Mouse (Mus musculus) lung, embryonic 15.5 days (tissue): Measurements from ENCODE around the gene Slc7a7. TPM values are rescaled to one million over a fixed set of nuclear protein-coding genes. Genes with fewer than 3 reads are reported as not detected.
A peak's percentile ranks its signal among the peaks of the same experiment; 100 is the strongest.

Experiments used
- ATAC-seq: fragments of 200-750 bp; cut with Nextera tagmentation; 2 replicates; pipeline ENCODE4 v1.8.0; 2017; ENCODE audit warnings: moderate number of reproducible peaks, borderline replicate concordance; ENCODE audit not compliant: low FRiP score, low TSS enrichment; ENCODE audit errors: extremely low read depth
- H3K27ac ChIP-seq: fragments of 300-500 bp; sonication (generic); 2 replicates; pipeline ENCODE4 v1.5.1; 2015; ENCODE audit warnings: moderate library complexity, mild to moderate bottlenecking, inconsistent platforms
- H3K27me3 ChIP-seq: fragments of 300-500 bp; sonication (generic); 2 replicates; pipeline ENCODE4 v1.6.1; 2015; ENCODE audit warnings: inconsistent platforms
- H3K36me3 ChIP-seq: fragments of 300-500 bp; sonication (generic); 2 replicates; pipeline ENCODE4 v1.6.1; 2015; ENCODE audit warnings: inconsistent platforms
- H3K4me1 ChIP-seq: fragments of 300-500 bp; sonication (generic); 2 replicates; pipeline ENCODE4 v1.6.1; 2015; ENCODE audit warnings: inconsistent platforms
- H3K4me2 ChIP-seq: fragments of 300-500 bp; sonication (generic); 2 replicates; pipeline ENCODE4 v1.6.1; 2015; ENCODE audit warnings: inconsistent platforms, mild to moderate bottlenecking, moderate library complexity
- H3K4me3 ChIP-seq: fragments of 300-500 bp; sonication (generic); 2 replicates; pipeline ENCODE4 v1.5.1; 2015; ENCODE audit warnings: mild to moderate bottlenecking, inconsistent platforms
- H3K9ac ChIP-seq: fragments of 300-500 bp; sonication (generic); 2 replicates; pipeline ENCODE4 v1.6.1; 2015; ENCODE audit warnings: inconsistent platforms
- H3K9me3 ChIP-seq: fragments of 300-500 bp; sonication (generic); 2 replicates; pipeline ENCODE4 v1.6.1; 2016; ENCODE audit warnings: inconsistent platforms
- WGBS: fragments of 180-500 bp; shearing (Covaris S2); methylation state at CpG from one replicate; pipeline ENCODE4 v1.1.7; 2015; 5-methylcytosine and 5-hydroxymethylcytosine counted together
- polyA plus RNA-seq: library from polyadenylated mRNA; unstranded; fragments of >200 nt; fragmentation: Nextera tagmentation; extraction: Ambion mirVana; gene quantifications from 2 replicates; pipeline ENCODE4 v1.2.1, GENCODE M21; 2015

The Slc7a7 gene
- polyA plus RNA-seq, 1 experiment from 2014 or later, result 11.9 TPM

DNA sequence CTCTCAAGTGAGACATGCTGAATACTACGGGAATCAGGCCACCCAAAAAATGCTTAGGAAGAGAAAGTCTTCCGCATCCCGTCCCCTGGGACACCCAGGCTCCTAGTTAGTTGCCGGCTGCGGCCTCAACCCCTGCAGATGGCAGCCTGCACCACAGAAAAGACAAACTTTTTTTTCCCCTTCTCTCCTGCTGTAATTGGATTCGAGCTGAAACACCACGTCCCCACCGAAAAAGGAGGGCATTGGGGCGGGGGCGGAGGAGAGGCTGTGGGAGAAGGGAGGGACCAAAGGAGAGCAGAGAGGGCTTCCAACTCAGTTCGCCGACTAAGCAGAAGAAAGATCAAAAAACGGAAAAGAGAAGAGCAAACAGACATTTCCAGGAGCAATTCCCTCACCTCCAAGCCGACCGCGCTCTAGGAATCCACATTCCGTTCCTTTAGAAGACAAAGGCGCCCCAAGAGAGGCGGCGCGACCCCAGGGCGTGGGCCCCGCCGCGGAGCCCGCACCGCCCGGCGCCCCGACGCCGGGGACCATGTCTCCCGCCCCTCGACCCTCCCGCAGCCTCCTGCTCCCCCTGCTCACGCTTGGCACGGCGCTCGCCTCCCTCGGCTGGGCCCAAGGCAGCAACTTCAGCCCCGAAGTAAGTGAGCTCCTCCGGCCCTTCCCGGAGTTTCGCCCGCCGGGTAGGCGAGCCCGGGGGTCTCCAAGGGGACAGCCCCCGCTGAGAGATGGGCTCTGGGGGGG lies 13.9 kb upstream of the Slc7a7 start, which contains the start of gene Mmp14:
Mmp14 (plus strand) TSS at position 279 of the 744 bp plus-strand sequence.
- Histone ChIP-seq H3K9ac (peak within 1 kb of the TSS; percentile 97), H3K4me1 (peaks cover 63% of the 10 kb centered on the region), H3K27me3 (no peaks in the 10 kb centered on the region), H3K4me3 (peak within 1 kb of the TSS; percentile 85), H3K36me3 (peaks cover 19% of the 10 kb centered on the region), H3K27ac (peak within 1 kb of the TSS; percentile 99), H3K9me3 (no peaks in the 10 kb centered on the region), H3K4me2 (peak within 1 kb of the TSS; percentile 77)
- WGBS, result 0% methylated on average over 46 of the region's 49 CpGs
- ATAC-seq, result peak; percentile 72

DNA sequence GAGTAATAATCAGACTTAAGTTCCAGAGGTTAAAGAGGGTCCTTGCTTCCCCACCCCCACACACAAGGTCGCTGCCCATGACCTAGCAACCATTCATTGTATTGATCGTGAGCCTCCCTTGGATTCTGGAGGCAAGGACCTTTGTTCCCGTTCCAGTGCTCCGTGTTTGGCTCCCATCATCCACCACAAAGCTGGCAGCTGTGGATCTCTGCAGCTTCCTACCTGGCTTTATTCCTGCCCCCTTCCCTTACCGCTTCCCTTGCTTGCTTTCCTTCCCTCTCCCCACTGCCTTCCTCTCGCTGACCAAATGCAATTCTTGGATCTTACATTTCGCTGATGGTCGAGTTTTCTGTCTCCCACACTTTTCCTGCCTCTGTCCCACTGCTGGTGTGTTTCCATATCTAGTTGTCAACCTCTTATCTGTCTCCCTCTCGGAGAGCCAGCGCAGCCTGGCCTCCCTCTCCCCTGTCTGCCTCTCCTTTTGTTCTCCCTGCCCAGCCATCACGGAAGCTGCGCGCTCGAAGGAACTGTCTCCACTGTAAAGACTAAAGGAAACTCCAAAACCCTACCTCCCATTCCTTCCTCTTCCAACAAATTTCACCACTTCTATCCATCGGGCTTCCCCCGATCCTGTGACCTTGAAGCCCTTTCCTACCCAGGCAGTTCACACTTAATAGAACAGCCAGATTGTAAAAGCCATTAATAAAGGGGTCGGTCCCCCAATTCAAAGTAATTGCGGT lies 13.0 kb upstream of the Slc7a7 start:
- Histone ChIP-seq H3K4me1 (peaks cover 66% of the 10 kb centered on the region), H3K4me2 (peak overlapping the region; percentile 77), H3K9me3 (no peaks in the 10 kb centered on the region), H3K27ac (peak overlapping the region; percentile 99), H3K4me3 (peak overlapping the region; percentile 85), H3K36me3 (peaks cover 9% of the 10 kb centered on the region), H3K9ac (peak overlapping the region; percentile 97), H3K27me3 (no peaks in the 10 kb centered on the region)
- no peak for ATAC-seq
- 5% methylated on average over 18 of the region's 18 CpGs for WGBS

DNA sequence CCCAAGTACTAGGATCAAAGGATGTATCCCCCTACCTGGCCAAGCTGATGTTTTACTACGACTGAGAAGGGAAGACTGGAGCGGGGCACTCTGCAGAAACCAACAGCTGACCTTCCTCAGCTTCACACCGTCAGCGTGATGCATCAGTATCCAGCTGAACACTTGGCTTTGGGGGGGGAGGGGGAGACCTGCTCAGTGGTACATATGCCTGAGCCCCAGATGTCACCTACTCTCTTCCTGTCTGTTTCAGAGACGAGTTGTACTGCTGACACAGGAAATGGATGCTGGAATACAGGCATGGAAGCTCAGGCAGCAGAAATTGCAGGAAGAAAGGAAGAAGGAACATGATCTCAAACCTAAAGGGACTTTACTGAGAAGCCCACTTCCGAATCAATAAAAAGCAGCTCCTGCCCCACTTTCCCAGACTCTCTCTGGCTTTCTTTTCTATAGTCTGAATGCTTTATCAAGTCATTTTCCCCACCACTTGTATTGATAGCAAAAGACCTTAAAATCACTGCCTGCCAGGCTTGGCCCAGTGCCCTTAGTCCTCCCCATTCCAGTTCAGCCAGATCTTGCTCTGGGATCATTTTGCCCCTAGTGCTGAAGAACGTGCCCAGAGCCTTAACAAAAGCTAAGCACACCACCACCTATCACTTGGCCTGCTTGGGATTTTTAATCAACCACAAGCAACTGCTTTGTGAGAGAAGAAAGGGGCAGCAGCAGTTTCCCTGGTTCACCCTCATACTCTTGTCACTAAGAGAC lies 11.9 kb upstream of the Slc7a7 start:
- Histone ChIP-seq H3K9me3 (no peaks in the 10 kb centered on the region), H3K4me2 (peak overlapping the region; percentile 77), H3K4me3 (no peak overlapping the region), H3K36me3 (0 out of 2 replicates have a peak, but pooled peaks cover 4% of the 10 kb centered on the region), H3K27ac (peak overlapping the region; percentile 99), H3K9ac (0 out of 2 replicates have a peak overlapping the region, but pooled peaks have one; percentile 97), H3K4me1 (peaks cover 58% of the 10 kb centered on the region), H3K27me3 (no peaks in the 10 kb centered on the region)
- no peak for ATAC-seq
- WGBS, result 29% methylated on average over 7 of the region's 7 CpGs

DNA sequence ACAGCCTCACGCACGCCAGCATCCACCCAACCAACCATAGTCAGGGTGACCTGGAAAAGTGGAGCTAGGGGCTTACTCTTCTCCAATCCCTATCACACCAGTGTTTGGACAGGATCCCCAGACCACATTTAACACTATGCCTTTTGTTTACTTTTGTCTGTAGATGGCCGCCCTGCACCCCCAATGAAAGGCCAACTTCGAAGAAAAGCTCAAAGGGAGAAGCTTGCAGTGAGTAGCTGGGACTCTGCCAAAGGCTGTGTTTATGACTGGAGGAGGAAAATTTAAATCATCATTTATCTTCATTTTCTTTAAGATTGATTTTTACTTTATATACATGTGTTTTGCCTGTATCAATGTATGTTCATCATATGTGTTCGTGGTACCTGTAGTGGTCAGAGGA lies 10.8 kb upstream of the Slc7a7 start:
- H3K4me1 ChIP-seq, result peaks cover 47% of the 10 kb centered on the region
- H3K9me3 ChIP-seq, result no peaks in the 10 kb centered on the region
- 0 out of 2 replicates have a peak, but pooled peaks cover 4% of the 10 kb centered on the region for H3K36me3 ChIP-seq
- H3K27me3 ChIP-seq, result no peaks in the 10 kb centered on the region
- no peak for ATAC-seq
- 71% methylated on average over 5 of the region's 5 CpGs for WGBS
- H3K4me3 ChIP-seq, result no peak overlapping the region
- no peak overlapping the region for H3K9ac ChIP-seq
- H3K4me2 ChIP-seq, result no peak overlapping the region
- H3K27ac ChIP-seq, result peak overlapping the region; percentile 15; the same call in 1 of the 2 replicates

DNA sequence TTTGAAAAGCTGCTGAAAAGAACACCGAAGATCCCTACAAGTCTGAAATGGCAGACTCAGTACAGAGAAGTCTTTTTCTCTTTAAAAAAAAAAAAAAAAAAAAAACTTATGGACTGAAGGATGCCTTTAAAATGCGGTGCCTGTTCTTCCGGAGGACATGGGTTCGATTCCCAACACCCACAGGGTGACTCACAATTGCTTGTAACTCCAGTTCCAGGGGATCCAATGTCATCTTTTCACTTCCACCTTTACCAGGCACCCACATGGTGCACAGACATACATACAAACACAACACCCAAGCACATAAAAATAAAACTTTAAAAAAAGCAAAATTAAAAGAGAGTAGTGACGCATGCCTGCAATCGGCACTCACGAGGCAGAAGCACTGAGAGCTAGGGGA lies 10.1 kb upstream of the Slc7a7 start:
- Histone ChIP-seq H3K4me1 (peaks cover 42% of the 10 kb centered on the region), H3K9me3 (no peaks in the 10 kb centered on the region), H3K27me3 (no peaks in the 10 kb centered on the region), H3K9ac (0 out of 2 replicates have a peak overlapping the region, but pooled peaks have one; percentile 89), H3K27ac (peak overlapping the region; percentile 15; the same call in 1 of the 2 replicates), H3K4me3 (peak overlapping the region; percentile 85), H3K36me3 (0 out of 2 replicates have a peak, but pooled peaks cover 4% of the 10 kb centered on the region), H3K4me2 (peak overlapping the region; percentile 63)
- WGBS, result 85% methylated on average over 7 of the region's 7 CpGs
- no peak for ATAC-seq

DNA sequence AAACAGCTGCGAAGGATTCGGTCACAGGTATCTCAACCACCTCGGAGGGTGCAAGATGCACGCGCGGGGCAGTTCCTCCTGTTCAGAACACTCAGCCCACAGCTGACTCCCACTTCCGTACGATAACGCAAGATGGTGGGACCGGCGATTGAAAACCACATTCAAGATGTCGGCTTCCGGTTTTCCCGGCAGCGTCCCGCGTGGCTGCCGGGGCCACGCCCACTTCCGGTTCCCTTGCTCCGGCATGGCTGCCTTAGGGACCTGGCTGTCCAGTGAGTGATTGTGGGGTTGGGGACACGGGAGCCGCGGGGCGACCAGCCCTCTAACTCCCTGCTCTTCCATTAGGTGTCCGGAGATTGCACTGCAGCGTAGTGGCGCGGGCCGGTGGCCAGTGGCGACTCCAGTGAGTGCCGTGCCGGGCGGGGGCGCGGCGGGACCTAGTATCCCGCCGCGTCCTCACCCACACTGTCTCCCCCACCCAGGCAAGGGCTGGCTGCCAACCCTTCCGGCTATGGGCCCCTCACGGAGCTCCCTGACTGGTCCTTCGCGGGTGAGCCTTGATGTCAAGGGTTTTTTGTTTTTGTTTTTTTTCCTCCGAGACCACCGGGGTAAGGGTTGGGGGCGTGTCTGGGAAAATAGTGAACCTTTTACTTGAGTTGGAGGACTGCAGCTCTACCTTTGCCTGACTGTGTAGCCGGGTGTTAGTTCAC lies 9.3 kb upstream of the Slc7a7 start, which contains the start of gene Mrpl52:
Mrpl52 (plus strand) TSS at position 221 of the 710 bp plus-strand sequence.
- Histone ChIP-seq H3K27ac (peak within 1 kb of the TSS; percentile 92), H3K9me3 (no peaks in the 10 kb centered on the region), H3K4me2 (peak within 1 kb of the TSS; percentile 63), H3K4me3 (peak within 1 kb of the TSS; percentile 85), H3K9ac (peak within 1 kb of the TSS; percentile 89), H3K27me3 (no peaks in the 10 kb centered on the region), H3K36me3 (0 out of 2 replicates have a peak, but pooled peaks cover 4% of the 10 kb centered on the region), H3K4me1 (peaks cover 42% of the 10 kb centered on the region)
- WGBS, result under 1% methylated on average over 48 of the region's 48 CpGs
- ATAC-seq, result peak; percentile 67

DNA sequence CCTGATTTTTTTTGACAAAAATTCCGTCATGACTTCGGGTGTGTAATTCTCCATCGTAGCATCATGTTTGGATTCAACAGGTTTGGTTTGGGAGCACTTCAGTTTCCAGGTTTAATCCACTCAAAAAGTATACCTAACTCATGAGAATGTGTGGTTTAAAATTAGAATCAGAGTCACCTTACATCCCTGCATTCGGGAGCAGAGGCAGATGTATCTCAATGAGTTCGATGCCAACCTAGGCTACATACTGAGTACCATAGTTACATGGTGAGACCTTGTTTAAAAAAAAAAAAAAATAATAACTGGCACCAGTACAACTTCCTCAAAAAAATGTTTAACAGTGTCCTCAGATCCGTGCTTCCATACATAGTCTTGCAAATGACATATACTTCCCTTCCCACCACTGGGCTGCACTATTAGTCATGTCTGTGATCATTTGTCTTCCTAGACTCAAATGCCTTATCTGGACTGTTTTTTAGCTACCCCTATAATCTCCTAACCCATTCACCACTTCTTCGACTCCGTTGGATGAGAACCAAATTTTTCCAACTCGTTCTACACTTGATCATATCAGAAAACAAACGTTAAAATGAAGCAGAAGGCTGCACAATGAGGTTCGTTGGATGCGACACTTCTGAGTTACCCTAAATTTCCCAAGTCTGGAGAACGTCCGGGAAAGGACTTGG lies 8.6 kb upstream of the Slc7a7 start:
- peaks cover 42% of the 10 kb centered on the region for H3K4me1 ChIP-seq
- peak overlapping the region; percentile 85 for H3K4me3 ChIP-seq
- H3K9me3 ChIP-seq, result no peaks in the 10 kb centered on the region
- peak overlapping the region; percentile 92 for H3K27ac ChIP-seq
- peak overlapping the region; percentile 63 for H3K4me2 ChIP-seq
- H3K9ac ChIP-seq, result peak overlapping the region; percentile 89
- 32% methylated on average over 14 of the region's 14 CpGs for WGBS
- H3K27me3 ChIP-seq, result no peaks in the 10 kb centered on the region
- H3K36me3 ChIP-seq, result 0 out of 2 replicates have a peak, but pooled peaks cover 4% of the 10 kb centered on the region
- ATAC-seq, result no peak

DNA sequence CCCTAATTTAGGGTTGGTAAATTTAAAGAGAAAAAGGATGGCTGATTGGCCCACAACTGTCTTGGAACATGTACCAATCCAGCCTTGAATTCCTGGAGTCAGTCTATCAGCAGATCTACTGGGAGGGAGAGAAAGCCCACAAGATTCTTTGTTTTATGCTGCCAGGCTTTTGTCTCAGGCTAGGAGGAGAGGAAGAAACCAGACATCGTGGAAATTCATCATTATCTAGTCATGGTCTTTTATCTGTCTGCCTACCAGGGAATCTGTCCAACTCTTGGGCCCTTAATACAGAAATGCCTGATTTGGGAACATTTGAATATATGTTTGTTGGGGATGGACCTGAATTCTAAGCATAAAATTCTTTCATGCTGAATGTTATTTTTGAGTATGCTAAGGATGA lies 8.0 kb upstream of the Slc7a7 start:
- Histone ChIP-seq H3K4me3 (no peak overlapping the region), H3K27ac (no peak overlapping the region), H3K36me3 (0 out of 2 replicates have a peak, but pooled peaks cover 4% of the 10 kb centered on the region), H3K9ac (no peak overlapping the region), H3K4me2 (no peak overlapping the region), H3K27me3 (no peaks in the 10 kb centered on the region), H3K4me1 (peaks cover 37% of the 10 kb centered on the region), H3K9me3 (no peaks in the 10 kb centered on the region)
- WGBS, result 81% methylated on average over 1 of the region's 1 CpGs
- no peak for ATAC-seq

DNA sequence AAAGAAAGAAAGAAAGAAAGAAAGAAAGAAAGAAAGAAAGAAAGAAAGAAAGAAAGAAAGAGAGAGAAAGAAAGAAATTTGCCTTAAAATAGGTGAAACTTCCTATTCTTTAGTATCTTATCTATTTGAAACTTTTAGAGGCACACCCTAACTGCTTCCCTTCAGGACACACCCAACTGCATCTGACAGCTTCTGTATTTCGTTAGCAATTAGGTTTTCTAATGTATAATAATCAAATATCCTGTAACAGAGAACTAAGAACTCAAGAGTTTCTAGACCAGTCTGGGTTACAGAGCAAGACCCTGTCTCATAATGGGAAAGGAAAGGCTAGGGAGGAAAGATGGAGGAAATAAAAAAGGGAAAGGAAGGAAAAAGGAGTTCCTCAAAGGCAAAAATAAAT lies 7.1 kb upstream of the Slc7a7 start:
- ATAC-seq, result no peak
- H3K9ac ChIP-seq, result no peak overlapping the region
- H3K4me3 ChIP-seq, result no peak overlapping the region
- WGBS, result 74% methylated on average over 1 of the region's 1 CpGs
- H3K4me2 ChIP-seq, result no peak overlapping the region
- peaks cover 28% of the 10 kb centered on the region for H3K4me1 ChIP-seq
- 0 out of 2 replicates have a peak, but pooled peaks cover 4% of the 10 kb centered on the region for H3K36me3 ChIP-seq
- no peaks in the 10 kb centered on the region for H3K27me3 ChIP-seq
- no peak overlapping the region for H3K27ac ChIP-seq
- H3K9me3 ChIP-seq, result no peaks in the 10 kb centered on the region

DNA sequence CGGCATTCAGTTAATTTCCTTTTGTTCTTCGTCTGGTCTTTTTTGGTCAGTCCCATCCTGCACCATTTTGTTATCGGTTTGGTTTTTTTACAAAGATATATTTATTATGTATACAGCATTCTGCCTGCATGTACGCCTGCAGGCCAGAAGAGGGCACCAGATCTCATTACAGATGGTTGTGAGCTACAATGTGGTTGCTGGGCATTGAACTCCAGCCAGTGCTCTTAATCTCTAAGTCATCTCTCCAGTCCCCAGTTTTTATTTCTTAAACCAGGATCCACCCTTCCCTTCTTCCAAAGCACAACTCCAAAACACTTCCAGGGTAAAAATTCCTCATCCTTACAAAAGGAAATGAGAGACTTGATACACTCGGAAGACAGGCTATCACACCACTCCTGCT lies 5.8 kb upstream of the Slc7a7 start:
- Histone ChIP-seq H3K27ac (no peak overlapping the region), H3K4me3 (no peak overlapping the region), H3K9ac (no peak overlapping the region), H3K9me3 (no peaks in the 10 kb centered on the region), H3K27me3 (no peaks in the 10 kb centered on the region), H3K4me1 (peaks cover 17% of the 10 kb centered on the region), H3K36me3 (0 out of 2 replicates have a peak, but pooled peaks cover under 1% of the 10 kb centered on the region), H3K4me2 (no peak overlapping the region)
- WGBS, result 62% methylated on average over 5 of the region's 5 CpGs
- no peak for ATAC-seq
